Mouse (Mus musculus): ENCODE measurements around the gene Dcst2. TPM values are rescaled to one million over a fixed set of nuclear protein-coding genes. Genes with fewer than 3 reads are reported as not detected.
A peak's percentile ranks its signal among the peaks of the same experiment; 100 is the strongest.

Dcst2 gene
- total and polyA plus RNA-seq, 2 experiments from 2014 or later: 0.20 to 0.31 TPM

GRCm38 (mm10) chr3:89390699-89391662 is 29.2 kb downstream of the Dcst2 start:
- no peak for DNase-seq (ENCODE audit: low spot score)
- Histone ChIP-seq H3K27me3 (ENCODE audit: insufficient read depth, low read length) (no peaks in the 10 kb centered on the region), H3K9me3 (ENCODE audit: low read length) (no peaks in the 10 kb centered on the region), H3K27ac (0 out of 2 replicates have a peak overlapping the region, but pooled peaks have one; percentile 58), H3K4me1 (ENCODE audit: insufficient read depth, low read length) (peaks cover 37% of the 10 kb centered on the region), H3K4me3 (ENCODE audit: low read length) (peak overlapping the region; percentile 48), H3K36me3 (ENCODE audit: insufficient read depth, low read length) (no peaks in the 10 kb centered on the region), H3K9ac (replicated peaks; ENCODE audit: low read length) (peak overlapping the region; percentile 63; the same call in 1 of the 2 replicates), H3K4me2 (ENCODE audit: low read depth, low read length) (peak overlapping the region; percentile 100)
- TF ChIP-seq CTCF (IDR thresholded peaks at IDR 0.05; ENCODE audit: low read depth): no peak
- no peak for ATAC-seq
- WGBS: 9% methylated on average over 19 of the region's 19 CpGs

DNA sequence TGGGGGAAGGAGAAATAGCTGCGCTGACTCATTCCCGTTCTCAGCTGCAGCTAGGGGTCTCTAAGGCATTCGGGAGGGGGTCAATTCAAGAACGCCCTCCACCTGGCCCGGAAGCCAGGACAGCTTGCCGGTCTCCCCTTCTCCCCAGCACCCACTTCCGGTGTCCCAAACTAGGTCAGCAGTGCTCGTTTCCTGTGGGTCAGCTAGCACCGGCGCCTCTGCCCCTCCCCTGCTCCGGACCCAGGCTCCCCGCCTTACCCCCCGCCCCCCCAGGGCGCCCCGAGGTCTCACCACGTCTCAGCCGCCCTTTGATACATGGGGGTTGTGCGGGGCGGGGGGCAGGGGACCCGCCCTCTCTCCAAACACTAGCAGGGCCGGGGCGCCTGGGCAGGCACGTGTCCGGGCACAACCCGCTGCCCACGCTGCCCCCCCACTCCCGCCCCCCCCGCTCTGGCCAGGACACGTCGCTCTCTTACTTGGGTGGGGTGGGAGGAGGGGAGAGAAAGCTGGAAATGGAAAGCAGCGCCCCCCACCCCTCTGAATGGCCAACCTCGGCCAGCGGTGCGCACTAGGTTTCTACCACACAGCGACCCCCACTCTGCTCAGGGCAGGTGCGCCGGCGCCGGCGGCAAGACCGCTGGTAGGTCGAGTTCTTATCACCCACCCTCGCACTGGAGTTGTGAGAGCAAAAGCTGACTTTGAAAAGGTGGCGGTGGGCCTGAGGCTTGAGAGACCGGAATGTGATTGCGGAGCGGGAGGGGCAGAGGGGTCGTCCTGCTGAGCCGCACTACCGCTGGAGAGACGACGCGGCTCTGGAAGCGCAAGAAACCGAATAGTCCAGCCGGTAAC is 30.1 kb downstream of the Dcst2 start:
- peaks cover 41% of the 10 kb centered on the region for H3K4me1 ChIP-seq (ENCODE audit: insufficient read depth, low read length)
- peak overlapping the region; percentile 48 for H3K4me3 ChIP-seq (ENCODE audit: low read length)
- ATAC-seq (no peak), DNase-seq (ENCODE audit: low spot score) (peak; percentile 55)
- no peaks in the 10 kb centered on the region for H3K9me3 ChIP-seq (ENCODE audit: low read length)
- peak overlapping the region; percentile 63 for H3K9ac ChIP-seq (replicated peaks; ENCODE audit: low read length)
- peak overlapping the region; percentile 58; the same call in 1 of the 2 replicates for H3K27ac ChIP-seq
- under 1% methylated on average over 53 of the region's 56 CpGs for WGBS
- no peaks in the 10 kb centered on the region for H3K27me3 ChIP-seq (ENCODE audit: insufficient read depth, low read length)
- no peaks in the 10 kb centered on the region for H3K36me3 ChIP-seq (ENCODE audit: insufficient read depth, low read length)
- H3K4me2 ChIP-seq (ENCODE audit: low read depth, low read length): peak overlapping the region; percentile 100
- TF ChIP-seq CTCF (IDR thresholded peaks at IDR 0.05; ENCODE audit: low read depth): no peak

GRCm38 (mm10) chr3:89392871-89393311 is 31.1 kb downstream of the Dcst2 start:
- Histone ChIP-seq H3K27me3 (ENCODE audit: insufficient read depth, low read length) (no peaks in the 10 kb centered on the region), H3K9me3 (ENCODE audit: low read length) (no peaks in the 10 kb centered on the region), H3K4me2 (ENCODE audit: low read depth, low read length) (peak overlapping the region; percentile 100), H3K36me3 (ENCODE audit: insufficient read depth, low read length) (no peaks in the 10 kb centered on the region), H3K4me3 (ENCODE audit: low read length) (peak overlapping the region; percentile 48), H3K9ac (replicated peaks; ENCODE audit: low read length) (peak overlapping the region; percentile 37; the same call in 1 of the 2 replicates), H3K27ac (peak overlapping the region; percentile 58; the same call in 1 of the 2 replicates), H3K4me1 (ENCODE audit: insufficient read depth, low read length) (peaks cover 41% of the 10 kb centered on the region)
- ATAC-seq: no peak
- no peak for DNase-seq (ENCODE audit: low spot score)
- WGBS: 0% methylated on average over 20 of the region's 24 CpGs
- TF ChIP-seq CTCF (IDR thresholded peaks at IDR 0.05; ENCODE audit: low read depth): no peak

GRCm38 (mm10) chr3:89393605-89394004 is 31.8 kb downstream of the Dcst2 start:
- DNase-seq (ENCODE audit: low spot score) (peak; percentile 96), ATAC-seq (peak; percentile 95)
- peak overlapping the region; percentile 48 for H3K4me3 ChIP-seq (ENCODE audit: low read length)
- no peak for TF ChIP-seq CTCF (IDR thresholded peaks at IDR 0.05; ENCODE audit: low read depth)
- peaks cover 41% of the 10 kb centered on the region for H3K4me1 ChIP-seq (ENCODE audit: insufficient read depth, low read length)
- H3K9me3 ChIP-seq (ENCODE audit: low read length): no peaks in the 10 kb centered on the region
- H3K4me2 ChIP-seq (ENCODE audit: low read depth, low read length): peak overlapping the region; percentile 100
- peak overlapping the region; percentile 77; the same call in 1 of the 2 replicates for H3K27ac ChIP-seq
- WGBS: 0% methylated on average over 15 of the region's 15 CpGs
- no peaks in the 10 kb centered on the region for H3K27me3 ChIP-seq (ENCODE audit: insufficient read depth, low read length)
- no peaks in the 10 kb centered on the region for H3K36me3 ChIP-seq (ENCODE audit: insufficient read depth, low read length)
- H3K9ac ChIP-seq (replicated peaks; ENCODE audit: low read length): peak overlapping the region; percentile 47

DNA sequence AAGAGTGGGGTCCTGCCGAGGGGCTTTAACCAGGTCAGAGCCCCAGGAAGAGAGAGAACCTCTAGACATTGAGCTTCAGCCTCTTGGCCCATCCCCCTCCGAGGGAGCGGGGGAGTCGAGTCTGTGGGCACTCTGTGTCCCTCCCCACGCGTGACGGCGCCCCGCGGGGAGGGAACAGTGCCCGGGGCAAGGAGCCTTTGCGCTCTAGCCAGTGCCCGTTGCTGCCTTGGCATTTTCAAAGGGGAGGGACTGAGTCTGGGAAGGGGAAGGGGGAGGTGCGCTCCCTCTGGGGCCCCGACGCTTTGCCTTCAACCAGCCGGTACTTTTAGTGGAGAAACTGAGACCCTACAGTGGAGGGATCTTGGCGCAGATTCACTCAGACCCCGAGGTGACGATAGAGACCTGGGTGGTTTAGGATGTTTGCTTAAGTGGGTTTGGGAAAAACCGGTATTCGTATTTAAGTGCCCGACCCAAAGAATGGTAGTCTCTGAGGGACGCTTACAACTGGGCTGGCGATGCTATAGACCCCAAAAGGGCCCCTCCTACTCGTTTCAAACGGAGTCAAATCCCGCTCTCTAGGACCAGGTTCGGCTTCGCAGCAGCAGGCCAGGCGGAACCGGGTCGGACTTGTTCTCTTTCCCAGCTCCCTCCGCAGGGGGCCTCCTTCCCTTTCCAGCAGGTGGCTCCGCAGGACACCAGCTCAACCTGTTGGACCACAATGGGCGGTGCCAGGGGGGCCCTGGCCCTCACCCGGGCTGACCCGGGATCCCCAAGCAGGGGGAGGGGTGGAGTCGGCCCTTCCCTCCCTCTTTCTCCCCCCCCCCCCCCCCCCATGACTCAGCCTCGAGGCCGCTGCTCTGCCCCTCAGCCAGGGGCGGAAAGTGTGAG is 32.5 kb downstream of the Dcst2 start, which contains the start of gene Zbtb7b:
Gene Zbtb7b (minus strand): TSS at position 771 of the 888 bp plus-strand sequence.
- Histone ChIP-seq H3K27me3 (ENCODE audit: insufficient read depth, low read length) (no peaks in the 10 kb centered on the region), H3K9ac (replicated peaks; ENCODE audit: low read length) (peak within 1 kb of the TSS; percentile 47), H3K36me3 (ENCODE audit: insufficient read depth, low read length) (no peaks in the 10 kb centered on the region), H3K4me1 (ENCODE audit: insufficient read depth, low read length) (peaks cover 41% of the 10 kb centered on the region), H3K27ac (peak within 1 kb of the TSS; percentile 77; the same call in 1 of the 2 replicates), H3K9me3 (ENCODE audit: low read length) (no peaks in the 10 kb centered on the region), H3K4me2 (ENCODE audit: low read depth, low read length) (peak within 1 kb of the TSS; percentile 100), H3K4me3 (ENCODE audit: low read length) (peak within 1 kb of the TSS; percentile 48)
- DNase-seq (ENCODE audit: low spot score): peak; percentile 70
- WGBS: 0% methylated on average over 40 of the region's 42 CpGs
- peak; percentile 46 for ATAC-seq
- TF ChIP-seq CTCF (IDR thresholded peaks at IDR 0.05; ENCODE audit: low read depth): peak; percentile 42

Measured in hindbrain, postnatal 0 days (tissue).